ENCODE assay signal across 10 mouse cellular contexts in the genomic region with DNA sequence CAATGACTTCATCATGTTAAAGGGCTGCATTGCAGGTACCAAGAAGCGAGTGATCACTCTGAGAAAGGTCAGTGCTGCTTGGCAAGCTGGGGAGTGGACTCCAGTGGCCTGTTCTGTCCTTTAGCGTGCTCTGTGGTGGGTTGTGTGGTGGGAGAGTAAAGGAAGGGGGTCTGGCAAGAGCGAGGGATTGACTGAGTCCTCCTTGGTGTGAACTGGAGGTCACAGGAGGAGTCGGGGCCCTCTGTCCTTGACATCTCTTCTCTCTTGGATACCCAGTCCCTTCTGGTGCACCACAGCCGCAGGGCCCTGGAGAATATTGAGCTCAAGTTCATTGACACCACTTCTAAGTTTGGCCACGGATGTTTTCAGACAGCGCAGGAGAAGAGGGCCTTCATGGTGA. TPM values are rescaled to one million over a fixed set of nuclear protein-coding genes. Genes with fewer than 3 reads are reported as not detected.
A peak's percentile ranks its signal among the peaks of the same experiment; 100 is the strongest.
DNase-seq lines count a peak whose midpoint lies in the region; ATAC-seq and TF ChIP-seq lines count a peak whose summit lies in the region.
"Had no signal": no experiment of that assay in that cellular context is flagged by ENCODE, and none has a peak within 500 bp of the region (broad histone marks: within the 10 kb centered on the region; RNA-seq: fewer than 3 reads in every experiment).

No protein-coding gene starts in this region.

- no peak for ATAC-seq in neural tube, embryonic 12.5 days (ENCODE audit: low FRiP score, low read depth)
- ATAC-seq in liver, embryonic 15.5 days (ENCODE audit: insufficient read depth): no peak

- peak overlapping the region; percentile 91; the same call in 1 of the 2 replicates for H3K4me2 ChIP-seq in neural tube, embryonic 12.5 days (replicated peaks)
- peak overlapping the region; percentile 96 for H3K4me2 ChIP-seq in liver, embryonic 15.5 days

- TF ChIP-seq CTCF in heart, adult 2 months (IDR thresholded peaks at IDR 0.05): no peak

- intact Hi-C loops in heart, adult 2 months (cut with DNase I): no loop called here

- H3K36me3 ChIP-seq in heart, adult 2 months (ENCODE audit: control insufficient read depth, insufficient read depth, low read length): peaks cover 2% of the 10 kb centered on the region; the same call in 1 of the 2 replicates
- peaks cover 5% of the 10 kb centered on the region for H3K36me3 ChIP-seq in neural tube, embryonic 12.5 days
- H3K36me3 ChIP-seq in liver, embryonic 15.5 days (replicated peaks): peaks cover 11% of the 10 kb centered on the region

- no peak overlapping the region for H3K9ac ChIP-seq in heart, adult 2 months (ENCODE audit: low read depth, low read length)
- no peak overlapping the region for H3K9ac ChIP-seq in neural tube, embryonic 12.5 days
- H3K9ac ChIP-seq in liver, embryonic 15.5 days: peak overlapping the region; percentile 57; the same call in 1 of the 2 replicates

- no peak for DNase-seq in heart, adult 2 months
- DNase-seq in heart, adult 9 months (ENCODE audit: low spot score in 2 of 2): no peak
- no peak for DNase-seq in neural tube, embryonic 10.5 days (ENCODE audit: extremely low spot score, low spot score)
- DNase-seq in left cerebral cortex, adult 11 months (ENCODE audit: low spot score): no peak
- DNase-seq in layer of hippocampus, adult 9-10 months (ENCODE audit: low spot score): no peak
- no peak for DNase-seq in thymus, adult 18-20 months
- DNase-seq: cerebellum, adult 9-10 months; kidney, adult 2 months had no signal

- no peak overlapping the region for H3K4me3 ChIP-seq in heart, adult 2 months
- no peak overlapping the region for H3K4me3 ChIP-seq in neural tube, embryonic 12.5 days
- H3K4me3 ChIP-seq in liver, embryonic 15.5 days (replicated peaks): peak overlapping the region; percentile 79

- no peak for TF ChIP-seq POLR2A in heart, adult 2 months (IDR thresholded peaks at IDR 0.05; ENCODE audit: insufficient read depth, low read depth, low read length)

- 90% methylated on average over 7 of the region's 7 CpGs for WGBS in heart, adult 2 months
- WGBS in neural tube, embryonic 12.5 days: 90% methylated on average over 7 of the region's 7 CpGs
- 71% methylated on average over 7 of the region's 7 CpGs for WGBS in liver, embryonic 15.5 days (ENCODE audit: insufficient replicate concordance)

- peak overlapping the region; percentile 86 for H3K27ac ChIP-seq in heart, adult 2 months
- no peak overlapping the region for H3K27ac ChIP-seq in neural tube, embryonic 12.5 days
- peak overlapping the region; percentile 84 for H3K27ac ChIP-seq in liver, embryonic 15.5 days (replicated peaks)

- no peaks in the 10 kb centered on the region for H3K9me3 ChIP-seq in neural tube, embryonic 12.5 days
- H3K9me3 ChIP-seq in liver, embryonic 15.5 days (replicated peaks): no peaks in the 10 kb centered on the region

- no peaks in the 10 kb centered on the region for H3K79me2 ChIP-seq in heart, adult 2 months (replicated peaks; ENCODE audit: control insufficient read depth, insufficient read depth, low read length)

- peaks cover 5% of the 10 kb centered on the region for H3K4me1 ChIP-seq in heart, adult 2 months (ENCODE audit: control insufficient read depth, insufficient read depth, low read length)
- H3K4me1 ChIP-seq in neural tube, embryonic 12.5 days: peaks cover 13% of the 10 kb centered on the region
- peaks cover 47% of the 10 kb centered on the region for H3K4me1 ChIP-seq in liver, embryonic 15.5 days (replicated peaks)

- no peaks in the 10 kb centered on the region for H3K27me3 ChIP-seq in heart, adult 2 months (ENCODE audit: control insufficient read depth, insufficient read depth, low read length)
- H3K27me3 ChIP-seq in neural tube, embryonic 12.5 days (replicated peaks): no peaks in the 10 kb centered on the region
- H3K27me3 ChIP-seq in liver, embryonic 15.5 days: 0 out of 2 replicates have a peak, but pooled peaks cover 2% of the 10 kb centered on the region

- TF ChIP-seq EP300 in heart, adult 2 months (IDR thresholded peaks at IDR 0.05; ENCODE audit: insufficient read depth, low read depth, low read length): no peak

RNA-seq across cellular contexts. Expression of gene Msrb1, which starts 1.0 kb away (rescaled TPM):
- 100 to 1,000 TPM; 154 to 178 TPM for total RNA-seq in heart, adult 2 months (2021)
- 155 and 164 TPM in 2 replicates for polyA plus RNA-seq in heart, adult 2 months (2012; rRNA removed)
- 23.3 and 24.8 TPM in 2 replicates for polyA plus RNA-seq in neural tube, embryonic 12.5 days (2016; fragmentation: Nextera tagmentation; extraction: Ambion mirVana)
- polyA plus RNA-seq in liver, embryonic 15.5 days (2015; fragmentation: Nextera tagmentation; extraction: Ambion mirVana): 31.1 and 32.9 TPM in 2 replicates

RNA-seq across cellular contexts. Expression of gene Rpl3l, which starts 7.8 kb away (rescaled TPM):
- total RNA-seq in heart, adult 2 months (2021): 100 to 1,000 TPM; 386 to 472 TPM
- polyA plus RNA-seq in heart, adult 2 months (2012; rRNA removed): 213 and 215 TPM in 2 replicates
- not detected in 2 replicates for polyA plus RNA-seq in neural tube, embryonic 12.5 days (2016; fragmentation: Nextera tagmentation; extraction: Ambion mirVana)
- polyA plus RNA-seq in liver, embryonic 15.5 days (2015; fragmentation: Nextera tagmentation; extraction: Ambion mirVana): 0.09 and 0.15 TPM in 2 replicates

RNA-seq across cellular contexts. Expression of gene Ndufb10, which starts 11.2 kb away (rescaled TPM):
- total RNA-seq in heart, adult 2 months (2021): 100 to 1,000 TPM; 916 to 992 TPM
- polyA plus RNA-seq in heart, adult 2 months (2012; rRNA removed): 1,269 and 1,412 TPM in 2 replicates
- polyA plus RNA-seq in neural tube, embryonic 12.5 days (2016; fragmentation: Nextera tagmentation; extraction: Ambion mirVana): 230 and 240 TPM in 2 replicates
- polyA plus RNA-seq in liver, embryonic 15.5 days (2015; fragmentation: Nextera tagmentation; extraction: Ambion mirVana): 160 and 162 TPM in 2 replicates

RNA-seq across cellular contexts. Expression of gene Hs3st6, which starts 17.3 kb away (rescaled TPM):
- total RNA-seq in heart, adult 2 months (2021): not detected
- polyA plus RNA-seq in heart, adult 2 months (2012; rRNA removed): 0.10 TPM in 1 of 2 replicates, not detected in the other
- 0.62 and 0.69 TPM in 2 replicates for polyA plus RNA-seq in neural tube, embryonic 12.5 days (2016; fragmentation: Nextera tagmentation; extraction: Ambion mirVana)
- 0.07 TPM in 1 of 2 replicates, not detected in the other for polyA plus RNA-seq in liver, embryonic 15.5 days (2015; fragmentation: Nextera tagmentation; extraction: Ambion mirVana)

RNA-seq across cellular contexts. Expression of gene Rps2, which starts 17.5 kb away (rescaled TPM):
- 100 to 1,000 TPM; 675 to 722 TPM for total RNA-seq in heart, adult 2 months (2021)
- 2,277 and 2,346 TPM in 2 replicates for polyA plus RNA-seq in heart, adult 2 months (2012; rRNA removed)
- 826 and 871 TPM in 2 replicates for polyA plus RNA-seq in neural tube, embryonic 12.5 days (2016; fragmentation: Nextera tagmentation; extraction: Ambion mirVana)
- 1,043 and 1,068 TPM in 2 replicates for polyA plus RNA-seq in liver, embryonic 15.5 days (2015; fragmentation: Nextera tagmentation; extraction: Ambion mirVana)

Comparison
In these comparisons a context has a peak if more than half of its experiments do, and no peak if none do; other contexts are left out.
1. RNA of gene Rpl3l, which starts 7.8 kb away (polyA plus RNA-seq): 213 to 215 TPM in heart, adult 2 months; 0.09 to 0.15 TPM in liver, embryonic 15.5 days and not detected in neural tube, embryonic 12.5 days; every median in the first group is over 100 times any median in the second.